Mouse (Mus musculus): Measurements from ENCODE around the gene Rps21. TPM values are rescaled to one million over a fixed set of nuclear protein-coding genes. Genes with fewer than 3 reads are reported as not detected.
A peak's percentile ranks its signal among the peaks of the same experiment; 100 is the strongest.

The Rps21 gene
- polyA plus RNA-seq, 1 experiment from 2014 or later = 637 TPM

GRCm38 (mm10) chr2:180220165-180220564, 37.0 kb upstream of the Rps21 start:
- WGBS = 65% methylated on average over 9 of the region's 9 CpGs
- Histone ChIP-seq H3K36me3 (no peaks in the 10 kb centered on the region), H3K9ac (peak overlapping the region; percentile 26; the same call in 1 of the 2 replicates), H3K4me1 (peaks cover 91% of the 10 kb centered on the region), H3K9me3 (replicated peaks) (no peaks in the 10 kb centered on the region), H3K4me3 (replicated peaks) (no peak overlapping the region), H3K27me3 (peaks cover 21% of the 10 kb centered on the region), H3K27ac (peak overlapping the region; percentile 78), H3K4me2 (no peak overlapping the region)
- no peak for ATAC-seq (replicated peaks; ENCODE audit: low FRiP score)

- Histone ChIP-seq H3K4me3 (replicated peaks) (no peak overlapping the region), H3K4me2 (no peak overlapping the region), H3K9ac (no peak overlapping the region), H3K27ac (no peak overlapping the region), H3K9me3 (replicated peaks) (no peaks in the 10 kb centered on the region), H3K27me3 (peaks cover 30% of the 10 kb centered on the region), H3K36me3 (no peaks in the 10 kb centered on the region), H3K4me1 (peaks cover 91% of the 10 kb centered on the region)
- no peak for ATAC-seq (replicated peaks; ENCODE audit: low FRiP score)
- WGBS = 91% methylated on average over 9 of the region's 9 CpGs
Observed at GRCm38 (mm10) chr2:180221051-180221450, 36.1 kb upstream of the Rps21 start.

GRCm38 (mm10) chr2:180222250-180222649, 34.9 kb upstream of the Rps21 start:
- Histone ChIP-seq H3K4me1 (peaks cover 92% of the 10 kb centered on the region), H3K9me3 (replicated peaks) (no peaks in the 10 kb centered on the region), H3K27ac (0 out of 2 replicates have a peak overlapping the region, but pooled peaks have one; percentile 45), H3K9ac (no peak overlapping the region), H3K4me3 (replicated peaks) (no peak overlapping the region), H3K4me2 (peak overlapping the region; percentile 97), H3K36me3 (no peaks in the 10 kb centered on the region), H3K27me3 (peaks cover 33% of the 10 kb centered on the region)
- 16% methylated on average over 6 of the region's 6 CpGs for WGBS
- peak; percentile 33 for ATAC-seq (replicated peaks; ENCODE audit: low FRiP score)

GRCm38 (mm10) chr2:180224647-180225043, 32.5 kb upstream of the Rps21 start:
- ATAC-seq (replicated peaks; ENCODE audit: low FRiP score) = no peak
- Histone ChIP-seq H3K36me3 (no peaks in the 10 kb centered on the region), H3K9ac (peak overlapping the region; percentile 77), H3K4me1 (peaks cover 90% of the 10 kb centered on the region), H3K4me2 (peak overlapping the region; percentile 97), H3K4me3 (replicated peaks) (peak overlapping the region; percentile 77), H3K9me3 (replicated peaks) (no peaks in the 10 kb centered on the region), H3K27me3 (peaks cover 33% of the 10 kb centered on the region), H3K27ac (peak overlapping the region; percentile 88)
- 3% methylated on average over 13 of the region's 13 CpGs for WGBS

GRCm38 (mm10) chr2:180225044-180225761, 32.0 kb upstream of the Rps21 start:
- Histone ChIP-seq H3K27me3 (peaks cover 33% of the 10 kb centered on the region), H3K36me3 (no peaks in the 10 kb centered on the region), H3K27ac (peak overlapping the region; percentile 88), H3K4me1 (peaks cover 84% of the 10 kb centered on the region), H3K4me3 (replicated peaks) (peak overlapping the region; percentile 77), H3K4me2 (peak overlapping the region; percentile 97), H3K9me3 (replicated peaks) (no peaks in the 10 kb centered on the region), H3K9ac (peak overlapping the region; percentile 77)
- under 1% methylated on average over 54 of the region's 55 CpGs for WGBS
- ATAC-seq (replicated peaks; ENCODE audit: low FRiP score) = peak; percentile 27

- no peaks in the 10 kb centered on the region for H3K36me3 ChIP-seq
- H3K4me1 ChIP-seq = peaks cover 86% of the 10 kb centered on the region
- H3K4me3 ChIP-seq (replicated peaks) = peak within 1 kb of the TSS; percentile 77
- ATAC-seq (replicated peaks; ENCODE audit: low FRiP score) = peak; percentile 88
- H3K27me3 ChIP-seq = peaks cover 33% of the 10 kb centered on the region
- 1% methylated on average over 34 of the region's 37 CpGs for WGBS
- H3K4me2 ChIP-seq = peak within 1 kb of the TSS; percentile 97
- peak within 1 kb of the TSS; percentile 77 for H3K9ac ChIP-seq
- peak within 1 kb of the TSS; percentile 88 for H3K27ac ChIP-seq
- no peaks in the 10 kb centered on the region for H3K9me3 ChIP-seq (replicated peaks)
Observed at GRCm38 (mm10) chr2:180225762-180226378, 31.3 kb upstream of the Rps21 start, which contains the start of gene Lama5. Lama5 (minus strand) TSS chr2:180225859.

GRCm38 (mm10) chr2:180227262-180228059, 29.7 kb upstream of the Rps21 start:
- H3K9me3 ChIP-seq (replicated peaks) = no peaks in the 10 kb centered on the region
- no peaks in the 10 kb centered on the region for H3K36me3 ChIP-seq
- H3K9ac ChIP-seq = no peak overlapping the region; the same call in 1 of the 2 replicates
- H3K4me3 ChIP-seq (replicated peaks) = peak overlapping the region; percentile 21
- ATAC-seq (replicated peaks; ENCODE audit: low FRiP score) = peak; percentile 23; the same call in 1 of the 2 replicates
- H3K27ac ChIP-seq = peak overlapping the region; percentile 55
- H3K4me1 ChIP-seq = peaks cover 75% of the 10 kb centered on the region
- H3K4me2 ChIP-seq = peak overlapping the region; percentile 50
- H3K27me3 ChIP-seq = peaks cover 33% of the 10 kb centered on the region
- under 1% methylated on average over 21 of the region's 21 CpGs for WGBS

GRCm38 (mm10) chr2:180228060-180228458, 29.1 kb upstream of the Rps21 start:
- ATAC-seq (replicated peaks; ENCODE audit: low FRiP score) = no peak
- H3K9ac ChIP-seq = no peak overlapping the region; the same call in 1 of the 2 replicates
- H3K36me3 ChIP-seq = no peaks in the 10 kb centered on the region
- H3K9me3 ChIP-seq (replicated peaks) = no peaks in the 10 kb centered on the region
- 46% methylated on average over 6 of the region's 6 CpGs for WGBS
- peak overlapping the region; percentile 55 for H3K27ac ChIP-seq
- H3K27me3 ChIP-seq = peaks cover 31% of the 10 kb centered on the region
- peaks cover 75% of the 10 kb centered on the region for H3K4me1 ChIP-seq
- H3K4me2 ChIP-seq = peak overlapping the region; percentile 50
- peak overlapping the region; percentile 21; the same call in 1 of the 2 replicates for H3K4me3 ChIP-seq (replicated peaks)

- Histone ChIP-seq H3K4me2 (no peak overlapping the region), H3K9ac (no peak overlapping the region), H3K4me1 (peaks cover 75% of the 10 kb centered on the region), H3K4me3 (replicated peaks) (no peak overlapping the region), H3K9me3 (replicated peaks) (no peaks in the 10 kb centered on the region), H3K27ac (peak overlapping the region; percentile 55), H3K27me3 (peaks cover 26% of the 10 kb centered on the region), H3K36me3 (no peaks in the 10 kb centered on the region)
- no peak for ATAC-seq (replicated peaks; ENCODE audit: low FRiP score)
- 54% methylated on average over 7 of the region's 7 CpGs for whole genome bisulfite sequencing
Observed at GRCm38 (mm10) chr2:180228592-180228991, 28.6 kb upstream of the Rps21 start.

GRCm38 (mm10) chr2:180229129-180229528, 28.0 kb upstream of the Rps21 start:
- Histone ChIP-seq H3K9me3 (replicated peaks) (no peaks in the 10 kb centered on the region), H3K36me3 (no peaks in the 10 kb centered on the region), H3K4me1 (peaks cover 73% of the 10 kb centered on the region), H3K4me2 (no peak overlapping the region), H3K9ac (no peak overlapping the region), H3K4me3 (replicated peaks) (no peak overlapping the region), H3K27ac (no peak overlapping the region), H3K27me3 (peaks cover 22% of the 10 kb centered on the region)
- WGBS = 67% methylated on average over 3 of the region's 3 CpGs
- ATAC-seq (replicated peaks; ENCODE audit: low FRiP score) = no peak

- no peak overlapping the region for H3K4me3 ChIP-seq (replicated peaks)
- H3K36me3 ChIP-seq = no peaks in the 10 kb centered on the region
- no peak overlapping the region for H3K9ac ChIP-seq
- ATAC-seq (replicated peaks; ENCODE audit: low FRiP score) = no peak
- H3K9me3 ChIP-seq (replicated peaks) = no peaks in the 10 kb centered on the region
- H3K4me2 ChIP-seq = no peak overlapping the region
- H3K27me3 ChIP-seq = peaks cover 9% of the 10 kb centered on the region
- no peak overlapping the region for H3K27ac ChIP-seq
- 62% methylated on average over 4 of the region's 4 CpGs for WGBS
- H3K4me1 ChIP-seq = peaks cover 73% of the 10 kb centered on the region
Observed at GRCm38 (mm10) chr2:180230482-180230881, 26.7 kb upstream of the Rps21 start.

Measured in kidney, embryonic 15.5 days (tissue).